Mouse (Mus musculus): ENCODE measurements around the gene Gm10160. TPM values are rescaled to one million over a fixed set of nuclear protein-coding genes. Genes with fewer than 3 reads are reported as not detected.
"Not testable (repeated sequence)": the region's sequence is repeated elsewhere in the genome, so short reads cannot be mapped to it uniquely, and the experiment has no call there.

Gm10160 gene
- polyA plus RNA-seq, 2 experiments from 2014 or later, result not detected

DNA sequence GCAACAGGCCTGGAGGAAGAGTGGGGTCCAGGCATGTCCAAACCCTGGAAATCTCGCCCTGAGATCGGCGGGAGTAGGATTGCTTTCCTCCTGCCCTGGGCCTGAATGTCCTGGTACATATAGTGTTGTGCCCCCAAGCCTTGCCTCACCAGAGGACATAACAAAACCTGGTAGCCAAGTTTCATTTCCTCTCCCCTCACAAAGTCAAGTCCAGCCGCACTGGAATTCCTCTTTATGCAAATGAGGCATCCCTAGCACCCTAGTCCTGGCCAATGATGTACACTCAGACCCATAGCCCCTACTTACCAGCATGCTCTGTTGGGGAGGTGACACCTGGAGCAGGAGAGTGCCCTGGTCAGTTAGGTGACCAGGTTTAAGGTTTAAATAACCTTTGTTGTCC, 627 bp upstream of the Gm10160 start:
- no peak for ATAC-seq

- ATAC-seq, result peak; percentile 67
These were observed 856 bp downstream of the Gm10160 start for GRCm38 (mm10) chr7:81854568-81855307.

GRCm38 (mm10) chr7:81851706-81852105, 3.9 kb downstream of the Gm10160 start:
- no peak for ATAC-seq

- no peak for ATAC-seq
These were observed 5.4 kb downstream of the Gm10160 start for GRCm38 (mm10) chr7:81850171-81850570.

GRCm38 (mm10) chr7:81849633-81850032, 6.0 kb downstream of the Gm10160 start:
- ATAC-seq, result no peak

DNA sequence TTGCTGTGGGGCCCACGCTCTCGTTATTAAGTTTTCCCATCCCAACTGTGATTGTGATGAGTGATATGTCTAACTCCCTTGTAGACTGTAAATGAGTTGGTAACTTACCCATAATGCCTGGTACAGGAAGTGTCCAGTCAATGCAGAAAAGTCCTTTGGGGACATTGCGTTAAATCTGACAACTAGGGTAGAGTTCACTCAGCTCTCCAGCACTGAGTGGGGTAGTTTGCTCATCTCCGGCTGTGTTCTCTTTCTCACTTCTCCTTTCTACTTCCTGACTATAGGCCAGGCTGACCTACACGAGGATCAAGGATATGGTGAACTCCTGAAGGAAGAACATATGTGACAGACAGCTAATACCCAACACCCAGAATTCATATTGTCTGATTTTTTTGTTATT, 6.4 kb downstream of the Gm10160 start:
- ATAC-seq, result no peak

- ATAC-seq, result no peak
These were observed 7.8 kb downstream of the Gm10160 start for GRCm38 (mm10) chr7:81847777-81848176.

- ATAC-seq, result no peak
These were observed 8.6 kb downstream of the Gm10160 start for GRCm38 (mm10) chr7:81847010-81847409.

DNA sequence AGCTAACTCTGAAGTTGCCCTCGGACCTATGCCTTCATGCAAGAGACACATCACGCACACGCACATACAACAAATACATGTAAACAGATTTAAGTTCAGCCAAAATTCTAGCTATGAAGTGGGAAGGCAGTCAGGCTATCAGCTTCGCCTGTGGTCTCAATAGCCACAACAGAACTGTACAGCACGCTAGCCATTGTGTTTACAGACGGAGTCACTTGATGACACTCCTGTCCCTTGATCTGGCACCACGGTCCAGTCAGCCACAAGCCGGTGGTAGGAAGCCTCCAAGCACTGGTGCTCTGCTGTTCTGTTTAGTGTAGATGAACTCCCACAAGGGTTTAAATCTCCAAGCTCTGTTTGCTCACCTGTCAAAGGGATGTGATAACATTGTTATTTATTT, 9.6 kb downstream of the Gm10160 start:
- ATAC-seq, result no peak

GRCm38 (mm10) chr7:81845313-81845712, 10.3 kb downstream of the Gm10160 start:
- ATAC-seq, result no peak

DNA sequence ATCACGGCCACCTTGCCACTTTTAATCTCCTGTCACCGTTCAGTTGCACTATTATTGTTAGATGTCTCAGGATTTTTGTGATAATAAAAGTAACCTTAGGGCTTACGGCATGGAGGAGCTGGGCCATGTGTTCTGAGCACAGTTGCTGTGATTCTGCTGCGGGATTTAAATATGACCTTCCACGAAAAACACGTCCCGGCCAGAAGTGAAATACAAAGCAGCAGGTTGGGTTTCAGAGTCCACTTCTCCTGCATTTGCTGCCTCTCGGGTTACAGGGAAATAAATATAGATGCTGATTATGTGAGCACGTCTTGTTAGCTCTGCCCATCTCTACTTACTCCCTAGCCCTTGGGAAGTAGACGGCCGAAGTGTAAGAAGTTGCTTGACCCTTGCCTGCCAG, 10.8 kb downstream of the Gm10160 start:
- ATAC-seq, result no peak

GRCm38 (mm10) chr7:81843903-81844302, 11.7 kb downstream of the Gm10160 start:
- ATAC-seq, result no peak

DNA sequence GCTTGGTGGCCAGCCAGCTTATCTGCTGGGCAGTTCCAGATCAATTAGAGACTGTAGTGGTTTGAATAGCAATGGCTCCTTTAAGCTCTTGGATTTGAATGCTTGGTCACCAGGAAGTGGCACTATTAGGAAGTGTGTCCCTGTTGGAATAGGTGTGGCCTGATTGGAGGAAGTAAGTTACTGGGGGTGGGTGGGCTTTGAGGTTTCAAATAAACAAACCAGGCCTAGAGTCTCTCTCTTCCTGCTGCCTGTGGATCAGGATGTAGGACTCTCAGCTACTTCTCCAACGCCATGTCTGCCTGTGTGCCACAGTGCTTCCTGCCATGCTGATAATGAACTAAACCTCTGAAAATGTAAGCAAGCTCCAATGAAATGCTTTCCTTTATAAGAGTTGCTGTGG, 12.6 kb downstream of the Gm10160 start:
- no peak for ATAC-seq

- no peak for ATAC-seq
These were observed 13.5 kb downstream of the Gm10160 start for GRCm38 (mm10) chr7:81842141-81842540.

DNA sequence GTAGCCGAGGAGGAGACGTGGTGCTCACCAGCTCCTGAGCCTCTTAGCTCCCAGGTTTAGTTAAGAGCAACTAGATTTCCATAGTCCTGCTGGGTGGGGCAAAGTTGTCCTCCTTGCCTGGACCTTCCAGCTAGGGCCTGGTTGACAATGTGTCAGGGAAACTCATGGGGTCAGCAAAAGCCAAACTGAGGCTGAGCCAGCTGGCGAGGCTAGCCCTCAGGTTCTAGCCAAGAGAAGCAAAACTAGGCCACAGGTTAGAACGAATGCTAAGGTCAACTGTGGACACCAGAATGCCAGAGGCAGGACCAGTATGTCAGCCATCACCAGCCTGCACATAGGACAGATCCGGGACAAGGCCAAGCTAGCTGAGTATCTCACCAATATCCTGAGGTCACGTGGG, 14.2 kb downstream of the Gm10160 start:
- no peak for ATAC-seq

DNA sequence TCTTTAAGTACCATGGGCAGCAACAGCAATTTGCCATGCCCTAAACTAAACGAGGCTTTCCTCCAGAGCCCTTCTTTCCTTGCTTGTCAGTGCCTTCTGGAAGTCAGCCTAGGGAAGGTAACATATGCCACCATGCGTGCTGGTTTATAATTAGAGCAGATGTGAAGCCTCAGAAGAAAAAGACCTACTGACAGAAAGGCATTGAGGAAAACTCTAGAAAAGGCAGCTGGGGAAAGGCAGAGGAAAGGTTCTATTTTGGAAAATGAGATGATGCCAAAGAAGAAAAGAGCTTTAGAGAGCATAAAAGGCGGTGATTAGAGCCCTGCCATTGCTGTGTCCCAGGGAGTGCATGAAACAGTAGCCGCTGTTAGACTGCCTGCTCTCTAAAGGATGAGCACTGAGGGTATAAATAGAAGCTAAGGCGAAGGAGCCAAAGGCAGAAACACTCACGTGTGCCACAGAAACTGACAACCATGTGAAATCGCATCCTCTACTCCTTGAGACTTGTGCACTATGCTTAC, 14.9 kb downstream of the Gm10160 start:
- ATAC-seq, result no peak

DNA sequence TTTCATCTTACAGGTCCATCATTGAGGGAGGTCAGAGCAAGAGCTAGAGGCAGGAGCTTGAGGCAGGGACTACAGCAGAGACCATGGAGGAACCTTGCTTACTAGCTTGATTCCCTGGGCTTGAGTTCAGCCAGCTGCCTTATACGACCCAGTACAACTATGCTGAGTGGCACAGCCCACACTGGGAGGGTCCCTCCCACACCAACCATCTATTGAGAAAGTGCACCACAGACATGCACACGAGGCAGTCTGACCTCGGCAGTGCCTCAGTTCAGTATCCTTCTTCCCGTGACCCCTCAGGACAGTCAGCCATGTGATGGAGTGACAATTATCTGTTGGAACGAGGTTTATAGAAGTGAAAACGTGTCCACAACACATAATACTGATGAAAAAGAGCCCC, 15.8 kb downstream of the Gm10160 start:
- ATAC-seq, result no peak

DNA sequence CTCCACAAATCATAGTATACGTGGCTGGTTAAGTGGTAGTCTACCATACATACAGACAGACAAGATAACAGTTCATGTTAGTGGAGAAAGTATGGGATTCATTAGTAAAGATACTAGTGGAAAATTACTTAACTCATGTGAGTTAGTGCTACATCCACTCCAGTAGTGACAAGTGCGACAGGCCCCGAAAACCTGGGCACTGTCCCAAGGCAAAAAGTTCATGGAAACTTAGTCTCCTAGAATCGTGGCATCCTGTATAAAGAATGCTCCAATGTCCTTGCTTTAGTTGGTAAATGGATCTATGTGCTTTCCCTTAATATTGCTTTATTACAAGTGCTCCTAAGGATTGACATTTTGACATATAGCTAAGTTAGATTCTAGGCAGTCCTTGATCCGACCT, 17.8 kb downstream of the Gm10160 start:
- not testable (repeated sequence) for ATAC-seq

DNA sequence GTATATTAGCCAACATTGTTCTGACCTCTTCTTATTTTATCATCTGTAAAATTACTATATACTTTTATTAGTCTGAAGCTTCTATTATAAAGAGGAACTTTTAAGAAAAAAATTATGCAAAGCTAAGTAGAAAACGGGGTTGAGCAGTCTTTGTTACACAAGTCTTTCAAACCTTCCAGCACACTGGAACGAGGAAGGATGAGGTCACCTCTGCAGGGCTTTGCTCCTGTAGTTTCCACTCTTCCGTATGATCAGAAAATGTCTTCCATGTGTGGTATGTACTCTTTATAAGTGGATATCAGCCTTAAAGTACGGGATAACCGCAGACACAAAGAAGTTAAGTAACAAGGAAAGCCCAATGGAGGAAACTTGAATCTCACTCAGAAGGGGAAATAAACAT, 20.2 kb downstream of the Gm10160 start:
- ATAC-seq, result no peak

GRCm38 (mm10) chr7:81834847-81835246, 20.7 kb downstream of the Gm10160 start:
- ATAC-seq, result no peak

DNA sequence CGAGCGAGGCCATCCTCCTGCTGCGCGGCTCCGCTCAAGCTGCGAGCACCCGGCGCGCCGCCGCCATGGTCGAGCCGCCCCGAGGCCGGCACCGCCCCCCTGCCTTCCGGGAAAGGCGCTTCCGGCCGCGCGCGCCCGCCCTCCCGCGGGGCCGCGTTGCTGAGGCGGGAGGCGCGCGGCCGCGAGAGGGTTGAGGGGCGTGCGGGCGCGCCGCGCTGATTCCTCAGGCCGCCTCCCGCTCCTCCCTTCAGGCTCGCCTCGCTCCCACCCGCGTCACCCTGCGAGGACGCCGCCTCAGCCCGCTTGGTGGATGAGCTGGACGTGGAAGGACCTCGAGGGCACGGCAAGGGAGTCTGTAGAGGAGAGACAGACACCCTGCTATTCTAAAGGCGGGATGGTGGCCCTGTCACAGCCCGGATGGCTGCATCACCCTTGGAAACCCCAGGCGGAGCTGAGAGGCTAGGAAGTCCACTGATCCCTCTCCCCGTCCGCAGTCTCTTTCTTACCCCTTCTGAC, 26.2 kb downstream of the Gm10160 start, which contains the start of gene Btbd1:
Gene Btbd1 (minus strand): TSS at position 53 of the 516 bp plus-strand sequence.
- peak; percentile 82 for ATAC-seq

- ATAC-seq, result peak; percentile 37
These were observed 26.8 kb downstream of the Gm10160 start for GRCm38 (mm10) chr7:81828681-81829378.

- peak; percentile 5 for ATAC-seq
These were observed 27.6 kb downstream of the Gm10160 start for GRCm38 (mm10) chr7:81827806-81828667.

Measured in activated CD4-positive, CD25-positive, alpha-beta regulatory T cell, adult 4 months (primary cell).